Mouse (Mus musculus): ENCODE results near the gene Rassf6. TPM values are rescaled to one million over a fixed set of nuclear protein-coding genes. Genes with fewer than 3 reads are reported as not detected.
"Not testable (repeated sequence)": the region's sequence is repeated elsewhere in the genome, so short reads cannot be mapped to it uniquely, and the experiment has no call there.

Gene Rassf6
- polyA plus RNA-seq, 1 experiment, result not detected

DNA sequence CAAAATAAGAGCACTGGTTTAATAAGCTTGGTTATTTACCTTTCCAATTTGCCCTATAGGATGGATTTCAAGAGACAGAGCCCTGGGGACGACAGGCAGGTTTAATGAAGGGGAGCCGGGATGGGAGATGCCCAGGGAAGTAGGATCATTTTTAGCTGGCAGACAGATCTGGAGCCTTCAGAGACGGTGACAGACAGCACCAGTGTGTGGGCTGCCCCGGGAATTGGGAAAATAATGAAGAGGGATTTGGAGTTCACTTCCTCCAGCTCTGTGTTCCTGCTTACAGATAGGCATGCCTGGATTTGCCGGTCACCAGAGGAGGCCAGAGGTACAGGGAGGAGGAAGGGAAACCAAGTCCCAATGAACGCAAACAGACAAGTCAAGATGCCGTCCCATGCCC is 5.6 kb downstream of the Rassf6 start:
- TF ChIP-seq CTCF (IDR thresholded peaks at IDR 0.05; ENCODE audit: insufficient read depth, low read depth, low read length) (no peak), POLR2A (IDR thresholded peaks at IDR 0.05; ENCODE audit: insufficient read depth, low read depth, low read length) (no peak)
- Histone ChIP-seq H3K4me1 (ENCODE audit: control insufficient read depth, insufficient read depth, low read length) (no peaks in the 10 kb centered on the region), H3K4me3 (ENCODE audit: insufficient read depth, low read depth, low read length) (no peak overlapping the region), H3K27ac (ENCODE audit: insufficient read depth, low read depth, low read length) (no peak overlapping the region)
- 87% methylated on average over 7 of the region's 7 CpGs for WGBS

DNA sequence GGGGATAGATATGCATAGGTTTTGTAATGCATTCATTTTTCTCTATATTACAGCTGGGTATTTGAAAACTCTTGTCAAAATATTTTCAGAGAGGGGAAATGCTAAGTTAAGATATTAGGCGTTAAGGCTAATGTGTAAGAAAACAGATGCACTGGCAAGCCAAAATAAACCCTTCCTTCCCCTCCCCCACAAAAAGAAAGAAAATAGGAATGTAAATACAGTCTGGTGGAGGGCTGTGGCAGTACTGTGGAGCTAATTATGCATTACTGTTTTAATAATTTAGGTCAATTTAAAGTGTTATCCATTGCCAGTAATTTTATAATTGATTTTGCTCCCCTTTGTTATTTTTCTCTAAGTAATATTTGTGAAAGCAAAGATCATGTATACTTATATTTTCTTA is 11.9 kb downstream of the Rassf6 start:
- Histone ChIP-seq H3K4me3 (ENCODE audit: insufficient read depth, low read depth, low read length) (no peak overlapping the region), H3K27ac (ENCODE audit: insufficient read depth, low read depth, low read length) (no peak overlapping the region), H3K4me1 (ENCODE audit: control insufficient read depth, insufficient read depth, low read length) (no peaks in the 10 kb centered on the region)
- WGBS, result 44% methylated on average over 1 of the region's 1 CpGs
- no peak for TF ChIP-seq CTCF (IDR thresholded peaks at IDR 0.05; ENCODE audit: insufficient read depth, low read depth, low read length)
- no peak for TF ChIP-seq POLR2A (IDR thresholded peaks at IDR 0.05; ENCODE audit: insufficient read depth, low read depth, low read length)

DNA sequence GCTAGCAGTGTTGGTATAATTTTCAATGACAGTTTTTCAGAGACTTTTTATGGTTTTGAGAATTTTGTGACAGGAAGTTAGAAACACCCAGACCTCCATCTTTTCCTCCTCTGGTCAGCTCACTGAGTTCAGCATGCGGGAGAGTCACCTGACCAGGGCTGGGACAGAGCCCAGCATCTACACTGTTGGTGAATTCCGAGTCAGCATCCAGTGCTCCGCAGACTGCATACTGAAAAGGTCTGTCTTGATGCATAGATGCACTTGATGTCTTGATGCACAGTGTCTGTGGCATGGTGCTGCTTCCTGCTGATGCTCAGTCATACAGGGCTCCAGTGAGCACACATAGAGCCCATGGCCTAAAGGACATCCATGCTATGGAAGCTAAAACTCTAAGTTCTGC is 12.4 kb downstream of the Rassf6 start:
- WGBS, result 71% methylated on average over 3 of the region's 3 CpGs
- Histone ChIP-seq H3K4me1 (ENCODE audit: control insufficient read depth, insufficient read depth, low read length) (no peaks in the 10 kb centered on the region), H3K27ac (ENCODE audit: insufficient read depth, low read depth, low read length) (no peak overlapping the region), H3K4me3 (ENCODE audit: insufficient read depth, low read depth, low read length) (no peak overlapping the region)
- TF ChIP-seq POLR2A (IDR thresholded peaks at IDR 0.05; ENCODE audit: insufficient read depth, low read depth, low read length), result no peak
- no peak for TF ChIP-seq CTCF (IDR thresholded peaks at IDR 0.05; ENCODE audit: insufficient read depth, low read depth, low read length)

DNA sequence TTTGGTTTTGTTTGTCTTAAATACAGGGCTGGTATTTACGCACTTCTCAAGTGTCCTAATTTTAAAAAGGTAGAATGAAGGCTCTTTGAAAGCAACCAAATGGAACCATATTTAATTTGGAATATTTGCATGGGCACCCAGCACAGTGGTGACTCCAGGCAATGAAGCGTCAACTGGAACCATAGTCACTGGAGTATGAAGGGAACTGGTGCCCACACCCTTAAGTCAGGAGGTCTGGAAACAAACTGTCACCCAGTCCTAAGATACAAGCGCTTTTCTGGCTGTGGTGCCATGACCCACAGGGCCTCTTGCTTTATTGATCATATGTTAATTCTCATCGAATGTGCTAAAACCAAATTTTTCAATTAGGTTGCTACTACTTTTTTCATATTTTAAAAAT is 13.0 kb downstream of the Rassf6 start:
- H3K27ac ChIP-seq (ENCODE audit: insufficient read depth, low read depth, low read length), result no peak overlapping the region
- H3K4me1 ChIP-seq (ENCODE audit: control insufficient read depth, insufficient read depth, low read length), result no peaks in the 10 kb centered on the region
- 93% methylated on average over 4 of the region's 4 CpGs for WGBS
- TF ChIP-seq CTCF (IDR thresholded peaks at IDR 0.05; ENCODE audit: insufficient read depth, low read depth, low read length), result no peak
- TF ChIP-seq POLR2A (IDR thresholded peaks at IDR 0.05; ENCODE audit: insufficient read depth, low read depth, low read length), result no peak
- no peak overlapping the region for H3K4me3 ChIP-seq (ENCODE audit: insufficient read depth, low read depth, low read length)

DNA sequence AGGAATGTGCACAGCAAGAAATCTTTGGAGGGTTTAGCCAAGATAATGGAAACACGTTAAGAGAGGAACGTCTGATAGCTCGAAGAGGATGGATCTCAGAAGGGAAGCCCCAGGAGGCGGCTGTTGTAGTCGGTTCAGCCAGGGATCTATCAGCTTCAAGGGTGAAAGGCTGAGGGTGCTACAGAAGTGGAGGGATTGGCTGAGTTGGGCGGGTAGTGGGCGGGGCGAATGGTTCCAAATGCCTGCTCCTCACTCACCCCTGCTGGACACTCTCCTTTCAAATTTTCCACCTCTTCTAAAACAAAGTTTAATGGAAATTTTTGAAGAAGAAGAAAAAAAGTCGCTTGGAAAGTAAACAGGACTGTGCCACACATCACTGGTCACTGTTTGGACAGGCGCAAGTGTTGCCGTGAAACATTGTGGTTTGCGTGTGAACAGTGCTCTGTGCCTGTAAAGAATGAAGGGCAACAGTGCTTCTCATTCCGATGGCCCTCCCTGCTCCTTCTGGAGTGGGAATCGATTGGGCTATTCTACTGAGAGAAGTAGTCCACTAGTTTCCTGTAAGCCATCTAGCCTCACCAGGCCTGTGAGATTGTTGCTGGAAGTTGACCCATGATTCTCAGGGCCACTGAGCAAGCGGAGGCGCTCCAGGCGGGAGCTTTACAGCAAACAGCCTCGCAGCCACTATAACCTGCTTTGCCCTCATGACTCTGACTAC is 15.6 kb downstream of the Rassf6 start:
- whole genome bisulfite sequencing, result 88% methylated on average over 18 of the region's 18 CpGs
- Histone ChIP-seq H3K27ac (ENCODE audit: insufficient read depth, low read depth, low read length) (no peak overlapping the region), H3K4me3 (ENCODE audit: insufficient read depth, low read depth, low read length) (no peak overlapping the region), H3K4me1 (ENCODE audit: control insufficient read depth, insufficient read depth, low read length) (no peaks in the 10 kb centered on the region)
- TF ChIP-seq POLR2A (IDR thresholded peaks at IDR 0.05; ENCODE audit: insufficient read depth, low read depth, low read length) (no peak), CTCF (IDR thresholded peaks at IDR 0.05; ENCODE audit: insufficient read depth, low read depth, low read length) (no peak)

DNA sequence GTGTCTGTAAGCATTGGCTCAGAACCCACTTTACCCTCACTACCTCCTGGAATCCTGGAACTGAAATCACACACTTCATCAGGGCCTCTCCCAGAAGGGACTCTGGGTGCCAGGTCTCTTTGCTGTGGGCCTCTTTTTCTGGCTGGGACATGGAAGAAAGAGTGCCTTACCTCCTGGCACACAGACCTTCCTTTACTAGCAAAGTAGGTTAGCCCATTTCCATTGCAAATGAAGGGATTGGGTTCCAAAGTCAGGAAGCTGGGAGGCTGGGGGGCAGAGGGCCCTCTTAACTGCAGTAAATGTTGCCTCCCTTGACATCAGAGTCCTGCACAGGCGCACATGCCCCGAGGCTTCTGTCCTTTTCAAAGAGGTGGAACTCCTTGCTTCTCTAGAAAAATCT is 17.2 kb downstream of the Rassf6 start:
- H3K4me3 ChIP-seq (ENCODE audit: insufficient read depth, low read depth, low read length), result no peak overlapping the region

DNA sequence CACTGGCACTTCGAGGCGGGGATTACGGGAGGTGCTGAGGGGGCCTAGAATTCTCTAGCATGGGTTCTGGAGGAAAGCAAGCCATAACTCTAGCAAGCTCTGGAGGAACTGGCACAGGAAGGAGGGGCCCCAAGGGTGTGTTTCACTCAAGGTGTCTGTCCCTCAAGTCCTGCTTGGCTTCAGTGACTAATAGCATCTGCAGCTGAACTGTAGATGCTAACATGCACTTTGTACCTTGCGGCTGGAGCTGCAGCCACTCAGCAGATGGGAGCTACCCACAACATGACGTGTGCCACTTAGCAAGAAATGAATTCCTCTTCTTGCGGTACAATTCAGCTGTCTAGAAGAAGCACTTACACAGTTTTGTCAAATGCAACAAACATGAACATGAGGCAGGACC is 18.7 kb downstream of the Rassf6 start:
- WGBS, result 96% methylated on average over 6 of the region's 6 CpGs
- TF ChIP-seq POLR2A (IDR thresholded peaks at IDR 0.05; ENCODE audit: insufficient read depth, low read depth, low read length), result no peak
- TF ChIP-seq CTCF (IDR thresholded peaks at IDR 0.05; ENCODE audit: insufficient read depth, low read depth, low read length), result no peak
- no peak overlapping the region for H3K27ac ChIP-seq (ENCODE audit: insufficient read depth, low read depth, low read length)
- no peaks in the 10 kb centered on the region for H3K4me1 ChIP-seq (ENCODE audit: control insufficient read depth, insufficient read depth, low read length)
- H3K4me3 ChIP-seq (ENCODE audit: insufficient read depth, low read depth, low read length), result no peak overlapping the region

More for the DNA sequence above, 17.2 kb downstream of the Rassf6 start:
- WGBS, result 74% methylated on average over 2 of the region's 2 CpGs
- TF ChIP-seq CTCF (IDR thresholded peaks at IDR 0.05; ENCODE audit: insufficient read depth, low read depth, low read length) (no peak), POLR2A (IDR thresholded peaks at IDR 0.05; ENCODE audit: insufficient read depth, low read depth, low read length) (no peak)
- Histone ChIP-seq H3K27ac (ENCODE audit: insufficient read depth, low read depth, low read length) (no peak overlapping the region), H3K4me1 (ENCODE audit: control insufficient read depth, insufficient read depth, low read length) (no peaks in the 10 kb centered on the region)

DNA sequence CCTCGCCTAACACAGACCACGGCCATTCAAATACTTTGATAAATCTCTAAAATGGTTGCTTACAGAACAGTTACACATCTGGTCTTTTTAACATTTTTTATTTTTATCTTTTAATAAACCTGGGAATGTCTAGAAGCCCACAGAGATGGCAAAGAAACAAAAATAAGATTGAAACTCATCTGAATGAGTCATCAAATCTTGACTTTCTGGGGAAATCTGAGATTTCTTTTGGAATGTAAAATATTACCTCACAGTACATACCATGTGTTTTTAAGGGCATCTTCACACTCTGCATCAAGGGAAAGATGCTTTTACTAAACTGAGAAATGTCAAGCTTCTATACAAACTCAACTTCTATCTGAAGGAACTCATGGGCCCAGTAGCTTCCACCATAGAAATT is 19.1 kb downstream of the Rassf6 start:
- no peak overlapping the region for H3K4me3 ChIP-seq (ENCODE audit: insufficient read depth, low read depth, low read length)
- H3K27ac ChIP-seq (ENCODE audit: insufficient read depth, low read depth, low read length), result no peak overlapping the region
- H3K4me1 ChIP-seq (ENCODE audit: control insufficient read depth, insufficient read depth, low read length), result no peaks in the 10 kb centered on the region
- WGBS, result 94% methylated on average over 2 of the region's 2 CpGs
- TF ChIP-seq CTCF (IDR thresholded peaks at IDR 0.05; ENCODE audit: insufficient read depth, low read depth, low read length) (no peak), POLR2A (IDR thresholded peaks at IDR 0.05; ENCODE audit: insufficient read depth, low read depth, low read length) (no peak)

DNA sequence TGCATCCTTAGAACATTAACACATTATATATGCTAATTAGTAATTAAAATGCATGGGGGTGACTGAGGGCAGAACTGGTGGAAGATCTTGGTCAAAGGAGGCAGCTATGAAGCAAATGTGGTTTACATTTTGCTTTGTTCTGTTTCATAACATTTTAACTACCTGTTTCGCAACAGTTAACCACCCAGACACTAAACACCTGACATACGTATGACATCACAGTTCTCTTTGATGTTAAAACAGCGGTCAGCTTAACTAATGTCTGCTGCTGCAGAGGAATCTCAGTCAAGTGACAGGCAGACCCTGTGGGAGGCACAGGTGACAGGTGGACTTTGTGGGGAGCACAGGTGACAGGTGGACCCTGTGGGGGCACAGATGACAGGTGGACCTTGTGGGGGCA is 22.6 kb downstream of the Rassf6 start:
- TF ChIP-seq CTCF (IDR thresholded peaks at IDR 0.05; ENCODE audit: insufficient read depth, low read depth, low read length), result no peak
- no peak for TF ChIP-seq POLR2A (IDR thresholded peaks at IDR 0.05; ENCODE audit: insufficient read depth, low read depth, low read length)
- Histone ChIP-seq H3K27ac (ENCODE audit: insufficient read depth, low read depth, low read length) (no peak overlapping the region), H3K4me3 (ENCODE audit: insufficient read depth, low read depth, low read length) (no peak overlapping the region), H3K4me1 (ENCODE audit: control insufficient read depth, insufficient read depth, low read length) (no peaks in the 10 kb centered on the region)
- WGBS, result 95% methylated on average over 3 of the region's 3 CpGs

DNA sequence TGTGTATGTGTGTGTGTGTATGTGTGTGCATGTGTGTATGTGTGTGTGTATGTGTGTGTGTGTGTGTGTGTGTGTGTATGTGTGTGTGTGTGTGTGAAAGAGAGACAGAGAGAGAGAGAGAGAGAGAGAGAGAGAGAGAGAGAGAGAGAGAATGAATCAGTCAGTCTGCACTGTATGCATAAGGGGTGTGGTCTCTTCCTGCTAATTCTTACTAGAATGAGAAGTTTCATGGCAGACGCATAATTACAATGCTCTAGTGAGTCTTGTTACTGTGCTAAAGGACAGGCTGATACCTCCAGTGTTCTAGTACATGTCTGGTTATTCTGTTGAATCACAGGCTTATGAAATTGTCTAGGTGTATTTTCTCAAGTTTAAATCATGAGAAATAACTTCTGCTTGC is 27.7 kb downstream of the Rassf6 start:
- WGBS, result 75% methylated on average over 1 of the region's 1 CpGs
- not testable (repeated sequence) for H3K4me3 ChIP-seq (ENCODE audit: insufficient read depth, low read depth, low read length); H3K4me1 ChIP-seq (ENCODE audit: control insufficient read depth, insufficient read depth, low read length); H3K27ac ChIP-seq (ENCODE audit: insufficient read depth, low read depth, low read length)

Measured in olfactory bulb, adult 2 months (tissue).